Mouse (Mus musculus) CH12.LX (cell line): Measurements from ENCODE around the gene Vcpkmt.

Experiments used
- CHD2 ChIP-seq: IDR thresholded peaks from 2 replicates; pipeline ENCODE4 v1.6.1; 2011; ENCODE audit warnings: low read length, improper control_type of control experiment
- CTCF ChIP-seq, 2 experiments: IDR thresholded peaks in 1 of 2; conservative IDR thresholded peaks in 1 of 2; 2 replicates each; pipeline ENCODE4 v1.5.1; 2011 to 2012; ENCODE audit warnings: low read depth in 2 of 2, low read length in 2 of 2, improper control_type of control experiment in 1 of 2, inconsistent platforms in 1 of 2, mild to moderate bottlenecking in 1 of 2, moderate library complexity in 1 of 2
- EP300 ChIP-seq: IDR thresholded peaks from 2 replicates; pipeline ENCODE4 v1.6.1; 2011; ENCODE audit warnings: low read length, improper control_type of control experiment
- MAX ChIP-seq: IDR thresholded peaks from 2 replicates; pipeline ENCODE4 v1.6.1; 2011; ENCODE audit warnings: low read length, improper control_type of control experiment
- MYC ChIP-seq: IDR thresholded peaks from 2 replicates; pipeline ENCODE4 v1.6.1; 2011; ENCODE audit warnings: low read depth, mild to moderate bottlenecking, improper control_type of control experiment, low read length
- POLR2A ChIP-seq: IDR thresholded peaks from 2 replicates; pipeline ENCODE4 v1.6.1; 2011; ENCODE audit warnings: low read depth, mild to moderate bottlenecking, improper control_type of control experiment, low read length
- POLR2AphosphoS2 ChIP-seq: IDR thresholded peaks from 2 replicates; pipeline ENCODE4 v1.6.1; 2011; ENCODE audit warnings: low read depth, low read length, improper control_type of control experiment
- USF1 ChIP-seq: IDR thresholded peaks from 2 replicates; pipeline ENCODE4 v1.6.1; 2014; ENCODE audit warnings: low read depth, mild to moderate bottlenecking, inconsistent platforms, low read length, improper control_type of control experiment
- ZC3H11A ChIP-seq: IDR thresholded peaks from 2 replicates; pipeline ENCODE4 v1.6.1; 2012; ENCODE audit warnings: low read depth, mild to moderate bottlenecking, inconsistent platforms, low read length, improper control_type of control experiment
- ZKSCAN1 ChIP-seq: IDR thresholded peaks from 2 replicates; pipeline ENCODE4 v1.6.1; 2012; ENCODE audit warnings: low read depth, inconsistent platforms, low read length, improper control_type of control experiment, borderline replicate concordance
- ZMIZ1 ChIP-seq: IDR thresholded peaks from 2 replicates; pipeline ENCODE4 v1.6.1; 2012; ENCODE audit warnings: low read depth, mild to moderate bottlenecking, inconsistent platforms, low read length, improper control_type of control experiment

GRCm38 (mm10) chr12:69528275-69529032 lies 54.4 kb downstream of the Vcpkmt start:
- TF ChIP-seq CTCF (conservative IDR thresholded peaks at IDR 0.05 in 1 of 2, IDR thresholded peaks at IDR 0.05 in 1 of 2; ENCODE audit: low read depth in 2 of 2, low read length in 2 of 2) (no peak), ZKSCAN1 (no peak), POLR2A (no peak), POLR2AphosphoS2 (no peak), ZC3H11A (no peak), CHD2 (no peak), MAX (no peak), EP300 (no peak), ZMIZ1 (no peak), USF1 (no peak), MYC (no peak)
